Mouse (Mus musculus) forebrain, embryonic 16.5 days (tissue): ENCODE measurements at regions not wholly inside any gene's neighbourhood (a gene's known extent, or its start where the extent isn't known, plus 50 kb on each side); places are given as distances from the start of the nearest gene placed in this dataset.

ENCODE experiments used
- ATAC-seq: fragments of 200-750 bp; cut with Nextera tagmentation; 2 replicates; pipeline ENCODE4 v1.8.0; 2017; ENCODE audit warnings: mild to moderate bottlenecking, moderate library complexity
- H3K27ac ChIP-seq: fragments of 300-500 bp; sonication (generic); 2 replicates; pipeline ENCODE4 v1.5.1; 2014; ENCODE audit warnings: low read length, control low read depth
- H3K27me3 ChIP-seq: fragments of 300-500 bp; sonication (generic); replicated peaks from 2 replicates; pipeline ENCODE4 v1.6.1; 2014; ENCODE audit warnings: low read length; ENCODE audit not compliant: control insufficient read depth, insufficient read depth
- H3K36me3 ChIP-seq: fragments of 300-500 bp; sonication (generic); 2 replicates; pipeline ENCODE4 v1.6.1; 2014; ENCODE audit not compliant: control insufficient read depth, insufficient read depth
- H3K4me1 ChIP-seq: fragments of 300-500 bp; sonication (generic); replicated peaks from 2 replicates; pipeline ENCODE4 v1.6.1; 2014; ENCODE audit warnings: low read length; ENCODE audit not compliant: control insufficient read depth, insufficient read depth
- H3K4me2 ChIP-seq: fragments of 300-500 bp; sonication (generic); 2 replicates; pipeline ENCODE4 v1.6.1; 2014; ENCODE audit warnings: mild to moderate bottlenecking, low read length, control low read depth
- H3K4me3 ChIP-seq: fragments of 300-500 bp; sonication (generic); replicated peaks from 2 replicates; pipeline ENCODE4 v1.5.1; 2014; ENCODE audit warnings: mild to moderate bottlenecking, low read length, control low read depth
- H3K9ac ChIP-seq: fragments of 300-500 bp; sonication (generic); replicated peaks from 2 replicates; pipeline ENCODE4 v1.6.1; 2014; ENCODE audit warnings: low read depth, low read length, control low read depth
- H3K9me3 ChIP-seq: fragments of 300-500 bp; sonication (generic); 2 replicates; pipeline ENCODE4 v1.6.1; 2016; ENCODE audit warnings: low read length; ENCODE audit not compliant: control insufficient read depth
- WGBS: fragments of 180-500 bp; shearing (Covaris S2); extraction: QIAGEN DNeasy Blood & Tissue Kit; methylation state at CpG from one replicate; pipeline ENCODE4 v1.1.7; 2014; 5-methylcytosine and 5-hydroxymethylcytosine counted together

- Histone ChIP-seq H3K4me3 (no peak overlapping the region), H3K36me3 (no peaks in the 10 kb centered on the region), H3K27me3 (no peaks in the 10 kb centered on the region), H3K9me3 (no peaks in the 10 kb centered on the region), H3K9ac (no peak overlapping the region), H3K4me1 (peaks cover 3% of the 10 kb centered on the region; the same call in 1 of the 2 replicates), H3K4me2 (no peak overlapping the region), H3K27ac (no peak overlapping the region)
- no peak for ATAC-seq
- WGBS, result 95% methylated on average over 5 of the region's 5 CpGs
Observed at GRCm38 (mm10) chr1:164571496-164572078, 113.4 kb upstream of the Atp1b1 start.

- WGBS, result 94% methylated on average over 6 of the region's 6 CpGs
- H3K4me2 ChIP-seq, result no peak overlapping the region
- no peaks in the 10 kb centered on the region for H3K4me1 ChIP-seq
- no peaks in the 10 kb centered on the region for H3K27me3 ChIP-seq
- no peak overlapping the region for H3K27ac ChIP-seq
- no peak overlapping the region for H3K4me3 ChIP-seq
- no peak for ATAC-seq
- H3K9me3 ChIP-seq, result no peaks in the 10 kb centered on the region
- H3K9ac ChIP-seq, result no peak overlapping the region
- H3K36me3 ChIP-seq, result no peaks in the 10 kb centered on the region
Observed at GRCm38 (mm10) chr1:164564847-164565246, 106.7 kb upstream of the Atp1b1 start.

- Histone ChIP-seq H3K4me2 (no peak overlapping the region), H3K27me3 (no peaks in the 10 kb centered on the region), H3K27ac (no peak overlapping the region), H3K4me1 (no peaks in the 10 kb centered on the region), H3K9me3 (no peaks in the 10 kb centered on the region), H3K4me3 (no peak overlapping the region), H3K36me3 (no peaks in the 10 kb centered on the region), H3K9ac (no peak overlapping the region)
- ATAC-seq, result no peak
- WGBS, result 86% methylated on average over 4 of the region's 4 CpGs
Observed at GRCm38 (mm10) chr1:164559546-164560228, 101.5 kb upstream of the Atp1b1 start.

GRCm38 (mm10) chr1:164552658-164553057 is 94.5 kb upstream of the Atp1b1 start:
- H3K4me3 ChIP-seq, result no peak overlapping the region
- WGBS, result 77% methylated on average over 4 of the region's 4 CpGs
- no peaks in the 10 kb centered on the region for H3K36me3 ChIP-seq
- no peak for ATAC-seq
- no peaks in the 10 kb centered on the region for H3K9me3 ChIP-seq
- no peaks in the 10 kb centered on the region for H3K27me3 ChIP-seq
- H3K9ac ChIP-seq, result no peak overlapping the region
- no peak overlapping the region for H3K27ac ChIP-seq
- H3K4me2 ChIP-seq, result no peak overlapping the region
- no peaks in the 10 kb centered on the region for H3K4me1 ChIP-seq

GRCm38 (mm10) chr1:164551019-164551418 is 92.9 kb upstream of the Atp1b1 start:
- Histone ChIP-seq H3K9me3 (no peaks in the 10 kb centered on the region), H3K4me2 (no peak overlapping the region), H3K36me3 (no peaks in the 10 kb centered on the region), H3K27ac (no peak overlapping the region), H3K9ac (no peak overlapping the region), H3K4me1 (no peaks in the 10 kb centered on the region), H3K4me3 (no peak overlapping the region), H3K27me3 (no peaks in the 10 kb centered on the region)
- WGBS, result 70% methylated on average over 2 of the region's 2 CpGs
- ATAC-seq, result no peak

GRCm38 (mm10) chr1:164550596-164550995 is 92.4 kb upstream of the Atp1b1 start:
- Histone ChIP-seq H3K27me3 (no peaks in the 10 kb centered on the region), H3K4me1 (no peaks in the 10 kb centered on the region), H3K4me3 (no peak overlapping the region), H3K27ac (no peak overlapping the region), H3K9me3 (no peaks in the 10 kb centered on the region), H3K9ac (no peak overlapping the region), H3K36me3 (no peaks in the 10 kb centered on the region), H3K4me2 (no peak overlapping the region)
- WGBS, result 94% methylated on average over 3 of the region's 3 CpGs
- ATAC-seq, result no peak

GRCm38 (mm10) chr1:164548071-164548470 is 89.9 kb upstream of the Atp1b1 start:
- no peak overlapping the region for H3K4me3 ChIP-seq
- H3K36me3 ChIP-seq, result no peaks in the 10 kb centered on the region
- no peak for ATAC-seq
- no peaks in the 10 kb centered on the region for H3K4me1 ChIP-seq
- 80% methylated on average over 8 of the region's 8 CpGs for WGBS
- no peaks in the 10 kb centered on the region for H3K27me3 ChIP-seq
- no peak overlapping the region for H3K27ac ChIP-seq
- H3K9ac ChIP-seq, result no peak overlapping the region
- no peaks in the 10 kb centered on the region for H3K9me3 ChIP-seq
- no peak overlapping the region for H3K4me2 ChIP-seq

- H3K4me1 ChIP-seq, result no peaks in the 10 kb centered on the region
- H3K4me3 ChIP-seq, result no peak overlapping the region
- no peaks in the 10 kb centered on the region for H3K36me3 ChIP-seq
- H3K4me2 ChIP-seq, result no peak overlapping the region
- H3K27me3 ChIP-seq, result no peaks in the 10 kb centered on the region
- 83% methylated on average over 4 of the region's 4 CpGs for WGBS
- no peaks in the 10 kb centered on the region for H3K9me3 ChIP-seq
- no peak for ATAC-seq
- no peak overlapping the region for H3K27ac ChIP-seq
- no peak overlapping the region for H3K9ac ChIP-seq
Observed at GRCm38 (mm10) chr1:164545843-164546242, 87.7 kb upstream of the Atp1b1 start.

GRCm38 (mm10) chr1:164543045-164543803 is 85.1 kb upstream of the Atp1b1 start:
- H3K9me3 ChIP-seq, result no peaks in the 10 kb centered on the region
- no peaks in the 10 kb centered on the region for H3K27me3 ChIP-seq
- no peak overlapping the region for H3K9ac ChIP-seq
- 78% methylated on average over 9 of the region's 9 CpGs for WGBS
- ATAC-seq, result no peak
- no peaks in the 10 kb centered on the region for H3K36me3 ChIP-seq
- no peak overlapping the region for H3K27ac ChIP-seq
- no peak overlapping the region for H3K4me3 ChIP-seq
- no peak overlapping the region for H3K4me2 ChIP-seq
- H3K4me1 ChIP-seq, result no peaks in the 10 kb centered on the region
